Comparison of ENCODE assay signal across 7 mouse cellular contexts in the genomic region with DNA sequence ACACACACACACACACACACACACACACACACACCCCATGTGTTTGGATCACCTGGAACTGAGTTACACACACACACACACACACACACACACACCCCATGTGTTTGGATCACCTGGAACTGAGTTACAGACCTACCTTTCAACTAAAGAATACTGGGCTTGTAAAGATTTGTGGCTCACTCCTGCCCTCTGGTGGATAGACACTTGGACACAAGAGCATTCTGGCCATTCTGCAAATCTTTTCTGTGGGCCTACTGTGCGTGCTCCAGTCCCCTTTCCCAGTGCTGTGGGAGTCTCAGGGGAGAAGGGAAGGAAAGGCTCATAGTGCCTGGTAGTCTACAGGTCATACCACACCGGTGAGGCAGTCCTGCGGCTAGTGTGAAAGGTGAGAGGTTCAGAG. TPM values are rescaled to one million over a fixed set of nuclear protein-coding genes. Genes with fewer than 3 reads are reported as not detected.
DNase-seq lines count a peak whose midpoint lies in the region; ATAC-seq and TF ChIP-seq lines count a peak whose summit lies in the region.

No protein-coding gene starts in this region.

- WGBS in forebrain, embryonic 12.5 days = 54% methylated on average over 3 of the region's 3 CpGs
- 50% methylated on average over 3 of the region's 3 CpGs for WGBS in lung, adult 2 months

- no peaks in the 10 kb centered on the region for H3K27me3 ChIP-seq in forebrain, embryonic 12.5 days

- peak; percentile 27; the same call in 1 of the 2 replicates for TF ChIP-seq CTCF in bone marrow macrophage, adult 2 months (IDR thresholded peaks at IDR 0.05; ENCODE audit: low read depth, low read length)
- peak; percentile 49 for TF ChIP-seq CTCF in lung, adult 2 months (IDR thresholded peaks at IDR 0.05; ENCODE audit: insufficient read depth, low read length)

- no peak overlapping the region for H3K4me2 ChIP-seq in forebrain, embryonic 12.5 days

- H3K9ac ChIP-seq in forebrain, embryonic 12.5 days = no peak overlapping the region

- 0 out of 2 replicates have a peak, but pooled peaks have one; percentile 33 for ATAC-seq in forebrain, embryonic 12.5 days (ENCODE audit: low FRiP score)

- peaks cover 33% of the 10 kb centered on the region for H3K4me1 ChIP-seq in bone marrow macrophage, adult 2 months (ENCODE audit: control insufficient read depth, insufficient read depth, low read length)
- H3K4me1 ChIP-seq in forebrain, embryonic 12.5 days = no peaks in the 10 kb centered on the region
- peaks cover 23% of the 10 kb centered on the region for H3K4me1 ChIP-seq in lung, adult 2 months (ENCODE audit: control insufficient read depth, insufficient read depth, low read length)

- DNase-seq in urinary bladder, postnatal 25 days (ENCODE audit: low spot score) = peak; percentile 60
- DNase-seq in urinary bladder, adult 2 months (ENCODE audit: low spot score) = no peak
- DNase-seq in kidney, postnatal 10 days = peak; percentile 77
- peak; percentile 58 for DNase-seq in lung, adult 2 months
- peak; percentile 31 for DNase-seq in right cerebral cortex, postnatal 25 days

- no peaks in the 10 kb centered on the region for H3K9me3 ChIP-seq in forebrain, embryonic 12.5 days

- H3K36me3 ChIP-seq in forebrain, embryonic 12.5 days (replicated peaks) = peaks cover 48% of the 10 kb centered on the region

- H3K4me3 ChIP-seq in bone marrow macrophage, adult 2 months (ENCODE audit: insufficient read depth, low read length) = no peak overlapping the region
- H3K4me3 ChIP-seq in forebrain, embryonic 12.5 days (replicated peaks) = no peak overlapping the region
- no peak overlapping the region for H3K4me3 ChIP-seq in lung, adult 2 months (replicated peaks; ENCODE audit: extremely low read depth, low read depth, low read length)

- no peak for TF ChIP-seq POLR2A in bone marrow macrophage, adult 2 months (IDR thresholded peaks at IDR 0.05; ENCODE audit: borderline replicate concordance, low read depth, low read length)
- no peak for TF ChIP-seq POLR2A in lung, adult 2 months (IDR thresholded peaks at IDR 0.05; ENCODE audit: borderline replicate concordance, extremely low read depth, low read depth, low read length)

- H3K27ac ChIP-seq in bone marrow macrophage, adult 2 months (ENCODE audit: insufficient read depth, low read depth, low read length) = no peak overlapping the region
- H3K27ac ChIP-seq in forebrain, embryonic 12.5 days = no peak overlapping the region

RNA-seq across cellular contexts. Expression of gene Tyk2, which starts 6.2 kb away (rescaled TPM):
- 23.9 and 28.5 TPM in 2 replicates for polyA plus RNA-seq in urinary bladder, adult 2 months (2012; rRNA removed)
- polyA plus RNA-seq in bone marrow macrophage, adult 2 months (2012; ENCODE audit: insufficient read depth, insufficient read length, missing spikeins) = 46.3 and 47.1 TPM in 2 replicates
- 12.8 TPM in 2 replicates for polyA plus RNA-seq in forebrain, embryonic 12.5 days (2016; fragmentation: Nextera tagmentation; extraction: Ambion mirVana)
- 33.7 and 34.3 TPM in 2 replicates for polyA plus RNA-seq in lung, adult 2 months (2012; rRNA removed)

RNA-seq across cellular contexts. Expression of gene Cdc37, which starts 12.6 kb away (rescaled TPM):
- 198 and 211 TPM in 2 replicates for polyA plus RNA-seq in urinary bladder, adult 2 months (2012; rRNA removed)
- 104 and 110 TPM in 2 replicates for polyA plus RNA-seq in bone marrow macrophage, adult 2 months (2012; ENCODE audit: insufficient read depth, insufficient read length, missing spikeins)
- polyA plus RNA-seq in forebrain, embryonic 12.5 days (2016; fragmentation: Nextera tagmentation; extraction: Ambion mirVana) = 260 and 272 TPM in 2 replicates
- 49.3 and 65.5 TPM in 2 replicates for polyA plus RNA-seq in lung, adult 2 months (2012; rRNA removed)

RNA-seq across cellular contexts. Expression of gene Pde4a, which starts 28.3 kb away (rescaled TPM):
- 8.3 and 11.6 TPM in 2 replicates for polyA plus RNA-seq in urinary bladder, adult 2 months (2012; rRNA removed)
- polyA plus RNA-seq in bone marrow macrophage, adult 2 months (2012; ENCODE audit: insufficient read depth, insufficient read length, missing spikeins) = 13.2 and 14.2 TPM in 2 replicates
- polyA plus RNA-seq in forebrain, embryonic 12.5 days (2016; fragmentation: Nextera tagmentation; extraction: Ambion mirVana) = 12.8 and 14.5 TPM in 2 replicates
- polyA plus RNA-seq in lung, adult 2 months (2012; rRNA removed) = 13.1 and 13.8 TPM in 2 replicates

RNA-seq across cellular contexts. Expression of gene Raver1, which starts 45.4 kb away (rescaled TPM):
- 24.2 and 33.2 TPM in 2 replicates for polyA plus RNA-seq in urinary bladder, adult 2 months (2012; rRNA removed)
- polyA plus RNA-seq in bone marrow macrophage, adult 2 months (2012; ENCODE audit: insufficient read depth, insufficient read length, missing spikeins) = 31.2 and 35.4 TPM in 2 replicates
- polyA plus RNA-seq in forebrain, embryonic 12.5 days (2016; fragmentation: Nextera tagmentation; extraction: Ambion mirVana) = 74.2 and 82.7 TPM in 2 replicates
- polyA plus RNA-seq in lung, adult 2 months (2012; rRNA removed) = 61.9 and 63.4 TPM in 2 replicates

RNA-seq across cellular contexts. Expression of gene Gm38431, which starts 45.4 kb away (rescaled TPM):
- 1.3 and 1.8 TPM in 2 replicates for polyA plus RNA-seq in urinary bladder, adult 2 months (2012; rRNA removed)
- polyA plus RNA-seq in bone marrow macrophage, adult 2 months (2012; ENCODE audit: insufficient read depth, insufficient read length, missing spikeins) = 0.56 and 1.3 TPM in 2 replicates
- polyA plus RNA-seq in forebrain, embryonic 12.5 days (2016; fragmentation: Nextera tagmentation; extraction: Ambion mirVana) = 2.0 and 2.8 TPM in 2 replicates
- polyA plus RNA-seq in lung, adult 2 months (2012; rRNA removed) = 3.0 and 9.7 TPM in 2 replicates
